Mouse (Mus musculus): ENCODE results near the gene Cavin2.

Gene Cavin2

DNA sequence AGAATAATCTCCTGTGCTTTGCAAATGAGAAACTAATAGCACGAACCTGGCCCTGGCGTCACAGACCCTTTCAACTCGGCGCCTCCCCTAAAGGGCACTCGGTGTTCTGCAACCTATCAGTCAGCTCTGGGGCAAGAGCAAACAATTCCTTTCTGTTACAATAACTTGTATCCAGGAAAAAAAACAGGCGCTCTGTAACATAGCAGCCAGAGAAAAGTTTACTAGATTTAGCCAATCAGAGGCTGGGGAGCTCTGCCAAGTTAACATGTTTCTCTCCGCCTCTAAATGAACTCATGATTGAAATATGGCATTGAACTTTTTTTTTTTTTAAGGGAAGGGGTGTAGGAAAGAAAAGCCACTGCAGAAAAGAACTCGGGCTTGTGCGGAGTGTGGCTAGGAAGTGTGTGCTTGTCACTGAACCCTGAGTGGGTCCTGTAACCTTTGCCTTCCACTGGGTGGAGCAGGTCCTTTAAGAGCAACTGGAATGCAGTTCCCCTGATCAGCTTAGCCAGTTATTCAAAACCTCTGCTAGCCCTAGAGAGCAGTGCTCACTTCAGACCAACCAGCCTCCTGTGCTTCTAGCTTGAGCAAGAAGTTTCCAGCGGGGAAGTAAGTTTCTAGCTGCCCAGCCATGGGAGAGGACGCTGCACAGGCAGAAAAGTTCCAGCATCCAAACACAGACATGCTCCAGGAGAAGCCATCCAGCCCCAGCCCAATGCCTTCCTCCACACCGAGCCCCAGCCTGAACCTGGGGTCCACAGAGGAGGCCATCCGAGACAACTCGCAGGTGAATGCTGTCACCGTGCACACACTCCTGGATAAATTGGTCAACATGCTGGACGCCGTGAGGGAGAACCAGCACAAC, at the start of gene Cavin2:
TSS of gene Cavin2 (plus strand) at position 372 of the 865 bp plus-strand sequence.
- DNase-seq (ENCODE audit: low spot score in 2 of 2): no peak

DNA sequence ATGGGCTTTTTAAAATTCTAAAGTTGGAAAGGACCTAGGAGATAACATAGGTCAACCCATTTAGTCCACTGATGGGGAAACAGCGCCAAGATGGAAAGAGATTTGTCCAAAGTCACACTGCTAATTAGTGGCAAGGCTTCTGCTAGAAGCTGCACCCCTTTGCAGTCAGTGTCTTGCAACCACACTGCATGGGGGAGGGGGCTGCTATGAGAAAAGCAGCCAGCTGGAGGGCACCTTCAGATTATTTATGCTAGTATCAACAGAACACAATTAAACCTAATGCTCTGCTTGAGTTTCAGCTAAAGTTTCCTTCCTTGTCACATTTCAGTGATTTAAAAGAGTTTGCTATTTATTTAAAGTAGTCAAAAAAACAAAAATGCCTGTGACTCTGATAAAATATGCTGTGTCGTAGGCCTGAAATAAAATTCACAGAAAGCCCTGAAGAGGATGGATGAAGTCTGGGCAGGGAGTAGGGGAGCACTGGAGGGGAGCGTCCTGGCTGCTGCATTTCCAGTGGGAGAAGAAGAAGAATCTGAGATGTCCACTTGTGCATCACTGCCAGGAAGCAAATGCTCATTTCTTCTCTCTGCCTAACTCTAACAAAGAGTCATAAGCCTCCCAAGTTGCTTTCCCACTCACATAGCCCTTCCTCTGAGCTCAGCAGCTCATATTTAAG, 47.5 kb upstream of the Cavin2 start:
- no peak for DNase-seq (ENCODE audit: low spot score in 2 of 2)

- DNase-seq (ENCODE audit: low spot score in 2 of 2): peak in 1 of 2 experiments; percentile 7
Observed at GRCm38 (mm10) chr1:51243294-51243693, 45.6 kb upstream of the Cavin2 start.

- no peak for DNase-seq (ENCODE audit: low spot score in 2 of 2)
Observed at GRCm38 (mm10) chr1:51243869-51244268, 45.1 kb upstream of the Cavin2 start.

GRCm38 (mm10) chr1:51245381-51245780, 43.5 kb upstream of the Cavin2 start:
- DNase-seq (ENCODE audit: low spot score in 2 of 2): no peak

DNA sequence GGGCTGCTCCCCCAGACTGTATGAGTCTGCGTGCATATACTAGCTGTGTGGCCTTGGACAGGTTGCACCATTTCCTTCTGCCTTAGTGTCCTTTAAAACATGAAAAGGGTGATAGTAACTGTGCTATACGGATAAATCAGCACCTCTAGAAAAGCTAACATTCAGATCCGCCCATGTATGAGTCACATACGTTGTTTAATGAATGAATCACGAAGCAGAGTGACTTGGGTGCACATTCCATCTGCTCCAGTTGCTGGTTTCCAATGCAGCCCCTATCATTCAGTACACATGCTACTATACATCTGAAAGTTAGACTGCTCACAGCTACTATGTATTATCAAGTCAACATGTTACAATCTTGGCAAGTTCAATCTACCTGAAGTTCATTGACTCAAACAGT, 38.6 kb upstream of the Cavin2 start:
- no peak for DNase-seq (ENCODE audit: low spot score in 2 of 2)

DNA sequence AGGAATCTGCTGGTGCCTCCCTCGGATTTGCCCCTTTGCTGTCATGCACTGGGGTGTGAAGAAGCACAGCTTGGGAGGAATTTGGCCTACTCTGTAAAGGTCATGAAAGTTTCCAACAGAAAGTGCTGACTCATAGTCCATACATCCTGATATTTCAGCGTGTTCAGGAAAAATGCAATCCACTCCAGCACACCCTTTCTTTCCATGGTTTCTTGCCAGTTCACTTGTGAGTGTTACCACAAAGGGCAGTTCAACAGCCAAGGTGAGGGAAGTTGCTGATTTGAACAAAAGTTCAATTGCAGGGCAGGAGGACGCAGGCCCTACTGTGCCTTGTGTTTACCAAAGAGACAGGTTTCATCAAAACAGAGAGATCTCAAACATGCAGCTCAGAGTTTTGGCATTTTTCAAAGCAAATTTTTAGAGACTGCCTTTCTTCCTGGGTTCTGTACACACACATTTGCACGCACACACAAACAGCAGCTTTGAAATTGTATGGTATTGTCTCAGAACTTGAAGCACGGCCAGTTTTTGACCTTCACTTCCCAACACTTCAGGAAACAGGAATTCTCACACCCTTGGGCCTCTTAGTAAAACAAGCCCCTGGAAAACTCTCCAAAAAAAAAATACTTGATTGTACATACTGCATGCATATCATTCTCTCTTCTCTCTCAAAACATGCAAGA, 23.7 kb upstream of the Cavin2 start:
- no peak for DNase-seq (ENCODE audit: low spot score in 2 of 2)

DNA sequence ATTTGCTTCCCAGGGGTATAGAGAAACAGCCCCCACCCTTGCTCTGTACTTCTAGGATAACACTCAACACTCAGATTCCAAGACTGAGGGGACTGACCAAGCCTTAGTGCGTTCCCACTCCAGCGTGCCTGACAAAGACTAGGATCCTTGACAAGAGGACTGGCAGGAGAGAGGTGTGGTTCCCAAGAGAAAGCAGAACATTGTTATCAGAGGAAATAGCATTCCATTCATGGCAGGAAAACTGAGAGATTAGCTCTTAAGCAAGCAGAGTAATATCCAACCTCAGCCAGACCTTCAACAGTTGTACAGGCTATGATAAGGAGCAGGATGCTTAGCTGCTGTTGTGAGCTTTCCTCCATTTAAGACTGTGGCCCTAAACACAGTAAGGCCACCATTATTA, 23.0 kb upstream of the Cavin2 start:
- no peak for DNase-seq (ENCODE audit: low spot score in 2 of 2)

- DNase-seq (ENCODE audit: low spot score in 2 of 2): no peak
Observed at GRCm38 (mm10) chr1:51267125-51267524, 21.8 kb upstream of the Cavin2 start.

DNA sequence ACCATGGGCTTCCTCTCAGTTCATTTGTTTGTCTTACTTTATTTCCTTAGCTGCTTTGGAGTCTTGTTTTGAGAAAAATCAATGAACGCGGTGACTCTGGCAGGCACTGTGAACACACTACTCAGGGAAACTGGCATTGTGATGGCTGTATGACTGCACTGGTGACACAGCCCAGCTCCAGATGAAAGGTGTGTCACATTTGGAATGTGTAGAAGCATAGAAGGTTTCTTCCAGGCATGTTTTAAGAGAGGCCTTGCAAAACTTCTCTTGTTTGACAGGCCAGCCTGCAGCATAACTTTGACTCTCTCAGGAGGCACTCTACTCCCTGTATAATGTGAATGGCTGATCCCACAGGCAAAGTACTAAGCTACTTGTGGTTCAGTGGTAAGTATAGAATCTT, 20.7 kb upstream of the Cavin2 start:
- no peak for DNase-seq (ENCODE audit: low spot score in 2 of 2)

DNA sequence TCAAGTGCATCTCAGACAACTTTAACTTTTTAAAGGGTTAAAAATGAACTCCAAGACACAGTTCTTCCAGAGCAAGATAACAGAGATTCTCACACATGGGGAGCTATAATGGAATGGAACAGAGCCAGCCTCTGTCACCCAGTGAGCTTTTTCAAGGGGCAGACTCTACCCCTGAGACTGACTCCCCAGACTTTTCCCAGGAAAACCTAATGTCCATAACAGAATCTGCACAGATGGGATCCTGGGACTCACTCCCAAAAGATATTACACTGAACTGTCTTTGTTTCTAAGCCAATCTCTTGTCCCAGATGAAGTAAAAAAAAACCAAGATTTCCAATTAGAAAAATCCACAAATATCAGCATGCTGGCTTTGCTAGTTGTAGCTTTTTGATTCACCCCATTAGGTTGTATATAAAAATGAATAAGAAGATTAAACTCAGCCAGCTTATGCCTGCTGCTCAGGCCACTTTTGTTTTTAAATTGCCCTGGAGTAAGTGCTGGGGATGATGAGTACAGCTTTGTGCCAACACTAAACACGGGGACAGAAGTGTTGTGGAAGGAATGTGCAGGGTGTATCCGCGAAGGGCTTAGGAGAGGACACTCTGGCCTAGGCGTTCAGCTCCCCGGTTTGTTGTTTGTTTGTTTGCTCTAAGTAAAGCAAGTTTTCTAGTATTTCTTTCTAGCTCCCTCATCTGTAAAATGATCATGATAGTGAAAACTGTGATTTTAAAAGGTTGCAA, 18.6 kb upstream of the Cavin2 start:
- DNase-seq (ENCODE audit: low spot score in 2 of 2): no peak

- no peak for DNase-seq (ENCODE audit: low spot score in 2 of 2)
Observed at GRCm38 (mm10) chr1:51271845-51272244, 17.1 kb upstream of the Cavin2 start.

DNA sequence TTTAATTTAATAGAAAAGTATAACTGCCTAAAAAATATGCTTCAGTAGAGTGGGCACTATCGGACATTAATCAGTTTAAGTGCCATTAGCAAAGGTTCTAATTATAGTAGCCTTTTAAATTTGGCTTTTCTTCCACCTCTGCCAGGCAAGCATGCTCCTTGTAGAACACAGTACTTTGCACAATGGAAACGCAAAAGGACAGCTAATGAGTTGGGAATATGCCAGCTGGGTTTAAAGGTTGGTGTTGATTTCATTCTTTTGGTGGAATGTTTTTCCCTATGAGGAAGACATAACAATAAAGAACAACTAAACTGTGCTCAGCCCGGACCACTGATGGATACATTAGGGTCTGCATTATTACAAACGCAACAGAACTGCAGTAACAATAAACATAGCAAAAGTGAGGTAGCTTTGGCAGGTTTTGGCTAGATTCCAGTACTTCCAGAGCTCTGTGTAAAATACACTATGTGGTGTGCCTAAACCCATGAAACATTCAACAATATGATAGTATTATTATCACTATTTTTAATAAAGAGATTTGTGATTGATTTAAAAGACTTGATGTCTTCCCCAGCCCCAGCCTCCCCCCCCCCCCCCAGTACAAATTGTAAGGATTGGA, 16.2 kb upstream of the Cavin2 start:
- DNase-seq (ENCODE audit: low spot score in 2 of 2): no peak

- no peak for DNase-seq (ENCODE audit: low spot score in 2 of 2)
Observed at GRCm38 (mm10) chr1:51277879-51278567, 10.9 kb upstream of the Cavin2 start.

GRCm38 (mm10) chr1:51288201-51288600, 725 bp upstream of the Cavin2 start:
- DNase-seq (ENCODE audit: low spot score in 2 of 2): no peak

DNA sequence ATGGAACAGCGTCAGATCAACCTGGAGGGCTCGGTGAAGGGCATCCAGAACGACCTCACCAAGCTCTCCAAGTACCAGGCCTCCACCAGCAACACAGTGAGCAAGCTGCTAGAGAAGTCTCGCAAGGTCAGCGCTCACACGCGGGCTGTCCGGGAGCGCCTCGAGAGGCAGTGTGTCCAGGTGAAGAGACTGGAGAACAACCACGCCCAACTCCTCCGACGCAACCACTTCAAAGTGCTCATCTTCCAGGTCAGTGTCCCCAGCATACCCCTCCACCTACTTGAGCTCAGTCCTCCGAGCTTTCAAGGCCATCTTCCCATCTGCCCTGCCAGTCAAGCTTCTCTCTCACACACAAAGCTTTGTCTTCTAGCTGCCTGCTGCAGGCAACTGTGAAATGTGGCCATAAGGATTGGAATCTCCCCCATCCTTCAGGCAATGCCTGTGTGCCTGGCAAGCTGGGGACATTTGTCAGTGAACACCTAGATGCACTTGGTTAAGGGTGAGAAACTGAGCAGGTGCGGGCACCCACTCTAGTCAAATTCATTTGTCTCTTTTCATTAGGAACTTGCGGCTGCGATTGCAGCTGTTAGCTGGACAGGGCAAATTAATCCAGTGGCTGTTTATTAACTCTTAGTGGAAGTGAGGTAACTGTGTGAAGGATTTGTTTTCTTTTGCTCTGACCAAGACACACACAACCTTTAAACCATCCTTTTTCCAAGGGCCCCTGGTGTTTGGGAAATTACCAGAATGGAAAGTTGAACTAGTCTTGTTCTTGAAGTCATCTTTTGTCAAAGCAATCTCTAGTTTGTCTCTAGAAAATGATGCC, 907 bp downstream of the Cavin2 start:
- DNase-seq (ENCODE audit: low spot score in 2 of 2): no peak

DNA sequence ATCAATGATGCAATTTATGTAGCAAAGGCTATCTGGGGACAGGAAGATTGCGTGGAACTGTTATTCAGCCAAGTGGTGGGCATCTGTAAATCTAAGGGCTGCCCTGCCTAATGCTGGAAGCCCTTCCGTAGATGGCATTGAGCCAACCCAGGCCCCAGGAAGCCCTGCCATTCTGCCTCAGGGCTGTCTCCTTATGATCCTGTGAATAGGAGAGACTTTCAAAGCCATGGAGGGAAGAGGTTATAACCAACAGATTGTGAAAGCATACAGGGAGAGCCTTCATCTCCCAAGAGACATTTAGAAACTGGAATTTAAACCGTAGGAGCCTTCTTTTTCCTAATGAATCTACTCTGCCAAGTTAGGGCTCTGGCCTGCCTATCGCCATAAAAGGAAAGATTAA, 1.7 kb downstream of the Cavin2 start:
- peak; percentile 27 to 68 for DNase-seq (ENCODE audit: low spot score in 2 of 2)

DNA sequence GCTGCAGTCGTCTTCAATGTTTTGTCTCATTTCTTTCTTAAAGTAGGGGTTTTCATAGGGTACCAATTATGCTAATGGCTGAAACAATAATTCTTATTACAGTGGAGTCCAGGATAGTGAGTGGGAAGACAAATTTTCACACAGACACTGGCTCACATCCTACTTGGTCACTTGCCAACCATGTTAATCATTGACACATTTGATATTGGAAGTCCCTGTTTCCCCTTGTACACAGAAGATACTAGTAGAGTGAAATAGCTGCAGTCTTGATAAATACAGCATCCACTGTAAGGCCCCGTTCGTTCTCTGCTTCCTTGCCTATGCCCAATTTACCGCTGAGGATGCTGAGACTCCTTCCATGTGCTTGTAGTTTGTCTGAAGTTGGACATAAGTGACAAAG, 3.4 kb downstream of the Cavin2 start:
- no peak for DNase-seq (ENCODE audit: low spot score in 2 of 2)

DNA sequence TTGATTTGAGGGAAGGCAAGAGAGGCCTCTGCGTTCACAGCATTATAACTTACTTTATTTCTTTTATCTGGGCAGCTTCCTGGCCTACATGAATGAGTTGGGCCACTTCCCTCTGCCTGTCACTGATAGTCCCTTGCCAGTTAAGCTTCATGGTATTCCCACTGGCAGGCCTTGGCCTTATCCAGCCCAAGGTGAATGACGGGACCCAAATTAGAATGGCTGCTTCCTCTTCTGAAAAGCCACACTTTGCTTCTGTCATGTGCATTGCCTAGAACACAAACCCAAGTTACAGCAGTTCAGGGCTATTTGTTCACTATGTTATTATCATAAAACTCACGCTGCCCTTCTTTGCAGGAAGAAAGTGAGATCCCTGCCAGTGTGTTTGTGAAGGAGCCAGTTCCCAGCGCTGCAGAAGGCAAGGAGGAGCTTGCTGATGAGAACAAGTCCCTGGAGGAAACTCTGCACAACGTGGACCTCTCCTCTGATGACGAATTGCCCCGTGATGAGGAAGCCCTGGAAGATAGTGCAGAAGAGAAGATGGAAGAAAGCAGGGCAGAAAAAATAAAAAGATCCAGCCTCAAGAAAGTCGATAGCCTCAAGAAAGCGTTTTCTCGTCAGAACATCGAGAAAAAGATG, 11.5 kb downstream of the Cavin2 start:
- no peak for DNase-seq (ENCODE audit: low spot score in 2 of 2)

All from cerebellum, postnatal 4 days (tissue).